ENCODE assay signal across 8 mouse cellular contexts in genomic region chr2:136387181-136388131, GRCm38 (mm10). TPM values are rescaled to one million over a fixed set of nuclear protein-coding genes. Genes with fewer than 3 reads are reported as not detected.
A peak's percentile ranks its signal among the peaks of the same experiment; 100 is the strongest.
DNase-seq lines count a peak whose midpoint lies in the region; ATAC-seq lines count a peak whose summit lies in the region.

Pak7 (minus strand) TSS chr2:136387967.

- peaks cover 3% of the 10 kb centered on the region for H3K27me3 ChIP-seq in embryonic facial prominence, embryonic 15.5 days
- no peaks in the 10 kb centered on the region for H3K27me3 ChIP-seq in hindbrain, embryonic 13.5 days
- H3K27me3 ChIP-seq in neural tube, embryonic 12.5 days (replicated peaks): no peaks in the 10 kb centered on the region

- intact Hi-C loops in left cerebral cortex, postnatal 25 days (cut with DNase I): loop anchor here (1.0 to 5.0 kb wide), 3 partner anchors 31 to 238 kb away; no protein-coding TSS in a partner anchor

- under 1% methylated on average over 39 of the region's 39 CpGs for WGBS in embryonic facial prominence, embryonic 15.5 days
- 0% methylated on average over 39 of the region's 39 CpGs for WGBS in hindbrain, embryonic 13.5 days
- WGBS in neural tube, embryonic 12.5 days: under 1% methylated on average over 39 of the region's 39 CpGs

- DNase-seq in ES-CJ7 (ENCODE audit: low read depth, low spot score): peak; percentile 67
- DNase-seq in adrenal gland, postnatal 14 days: peak; percentile 27
- DNase-seq in left cerebral cortex, postnatal 25 days (ENCODE audit: low spot score in 2 of 2): peak; percentile 72 to 93
- no peak for DNase-seq in thymus, postnatal 14 days

- H3K27ac ChIP-seq in embryonic facial prominence, embryonic 15.5 days (replicated peaks): no peak within 1 kb of the TSS; the same call in 1 of the 2 replicates
- H3K27ac ChIP-seq in hindbrain, embryonic 13.5 days: peak within 1 kb of the TSS; percentile 98
- peak within 1 kb of the TSS; percentile 65 for H3K27ac ChIP-seq in neural tube, embryonic 12.5 days

- H3K9me3 ChIP-seq in embryonic facial prominence, embryonic 15.5 days (replicated peaks): no peaks in the 10 kb centered on the region
- H3K9me3 ChIP-seq in hindbrain, embryonic 13.5 days: no peaks in the 10 kb centered on the region
- no peaks in the 10 kb centered on the region for H3K9me3 ChIP-seq in neural tube, embryonic 12.5 days

- H3K9ac ChIP-seq in embryonic facial prominence, embryonic 15.5 days: peak within 1 kb of the TSS; percentile 21
- H3K9ac ChIP-seq in hindbrain, embryonic 13.5 days: peak within 1 kb of the TSS; percentile 91
- peak within 1 kb of the TSS; percentile 68 for H3K9ac ChIP-seq in neural tube, embryonic 12.5 days

- peak within 1 kb of the TSS; percentile 54 for H3K4me3 ChIP-seq in embryonic facial prominence, embryonic 15.5 days (replicated peaks)
- peak within 1 kb of the TSS; percentile 74 for H3K4me3 ChIP-seq in hindbrain, embryonic 13.5 days
- H3K4me3 ChIP-seq in neural tube, embryonic 12.5 days: peak within 1 kb of the TSS; percentile 67

- ATAC-seq in embryonic facial prominence, embryonic 15.5 days (ENCODE audit: insufficient number of reproducible peaks, low FRiP score, low TSS enrichment, low read depth): peak; percentile 97
- peak; percentile 98 for ATAC-seq in hindbrain, embryonic 13.5 days (ENCODE audit: low FRiP score)
- ATAC-seq in neural tube, embryonic 12.5 days (ENCODE audit: low FRiP score, low read depth): peak; percentile 99
- ATAC-seq in granulocyte monocyte progenitor cell, adult 5-6 weeks (replicated peaks; ENCODE audit: poor library complexity, severe bottlenecking): no peak

- H3K4me2 ChIP-seq in embryonic facial prominence, embryonic 15.5 days (replicated peaks): peak within 1 kb of the TSS; percentile 82
- peak within 1 kb of the TSS; percentile 62 for H3K4me2 ChIP-seq in hindbrain, embryonic 13.5 days
- H3K4me2 ChIP-seq in neural tube, embryonic 12.5 days (replicated peaks): peak within 1 kb of the TSS; percentile 71

- 0 out of 2 replicates have a peak, but pooled peaks cover 4% of the 10 kb centered on the region for H3K4me1 ChIP-seq in embryonic facial prominence, embryonic 15.5 days
- H3K4me1 ChIP-seq in hindbrain, embryonic 13.5 days (replicated peaks): peaks cover 15% of the 10 kb centered on the region
- peaks cover 4% of the 10 kb centered on the region; the same call in 1 of the 2 replicates for H3K4me1 ChIP-seq in neural tube, embryonic 12.5 days

- H3K36me3 ChIP-seq in embryonic facial prominence, embryonic 15.5 days: no peaks in the 10 kb centered on the region
- no peaks in the 10 kb centered on the region for H3K36me3 ChIP-seq in hindbrain, embryonic 13.5 days
- no peaks in the 10 kb centered on the region for H3K36me3 ChIP-seq in neural tube, embryonic 12.5 days

RNA-seq across cellular contexts. Expression of gene Pak7, which starts in this region (rescaled TPM):
- 0.15 TPM in 1 of 2 replicates, not detected in the other for total RNA-seq in adrenal gland, postnatal 14 days (2021)
- polyA plus RNA-seq in embryonic facial prominence, embryonic 15.5 days (2015; fragmentation: Nextera tagmentation; extraction: Ambion mirVana): 0.76 and 1.1 TPM in 2 replicates
- polyA plus RNA-seq in hindbrain, embryonic 13.5 days (2015; fragmentation: Nextera tagmentation; extraction: Ambion mirVana): 35.6 and 35.9 TPM in 2 replicates
- total RNA-seq in left cerebral cortex, postnatal 25 days (2021): 10 to 100 TPM; 42.3 to 50.3 TPM
- 18.5 and 19.4 TPM in 2 replicates for polyA plus RNA-seq in neural tube, embryonic 12.5 days (2016; fragmentation: Nextera tagmentation; extraction: Ambion mirVana)
- not detected in 2 replicates for total RNA-seq in granulocyte monocyte progenitor cell, adult 5-6 weeks (2014; fragmentation: Nextera tagmentation)
- total RNA-seq in granulocyte monocyte progenitor cell, adult 5-6 weeks (2017): not detected in 2 replicates

Comparison
In these comparisons a context has a peak if more than half of its experiments do, and no peak if none do; other contexts are left out.
1. RNA of gene Pak7 (total RNA-seq): 42.3 to 50.3 TPM in left cerebral cortex, postnatal 25 days; 0.15 TPM in adrenal gland, postnatal 14 days and not detected in granulocyte monocyte progenitor cell, adult 5-6 weeks; every median in the first group is over 10 times any median in the second.
2. Peak in DNase-seq in adrenal gland, postnatal 14 days; RNA of the gene not detected or under 1 TPM.
3. H3K9ac ChIP-seq: peak in every context shown above with its lines; median percentile 91 in hindbrain, embryonic 13.5 days; 68 in neural tube, embryonic 12.5 days; 21 in embryonic facial prominence, embryonic 15.5 days.
4. Peak in every context shown above with its lines, with median percentiles within 50 percentile points of each other: H3K4me2 ChIP-seq and H3K4me3 ChIP-seq.